Mouse (Mus musculus) NIH3T3 (cell line): Measurements from ENCODE around the gene Ripply1.
"Not testable (repeated sequence)": the region's sequence is repeated elsewhere in the genome, so short reads cannot be mapped to it uniquely, and the experiment has no call there.

ENCODE experiments used
- DNase-seq: peaks from one replicate; pipeline ENCODE4 v3.0.0-alpha.2; 2012; ENCODE audit warnings: low read depth

The Ripply1 gene

GRCm38 (mm10) chrX:139780988-139781387 lies 1.2 kb downstream of the Ripply1 start:
- no peak for DNase-seq

DNA sequence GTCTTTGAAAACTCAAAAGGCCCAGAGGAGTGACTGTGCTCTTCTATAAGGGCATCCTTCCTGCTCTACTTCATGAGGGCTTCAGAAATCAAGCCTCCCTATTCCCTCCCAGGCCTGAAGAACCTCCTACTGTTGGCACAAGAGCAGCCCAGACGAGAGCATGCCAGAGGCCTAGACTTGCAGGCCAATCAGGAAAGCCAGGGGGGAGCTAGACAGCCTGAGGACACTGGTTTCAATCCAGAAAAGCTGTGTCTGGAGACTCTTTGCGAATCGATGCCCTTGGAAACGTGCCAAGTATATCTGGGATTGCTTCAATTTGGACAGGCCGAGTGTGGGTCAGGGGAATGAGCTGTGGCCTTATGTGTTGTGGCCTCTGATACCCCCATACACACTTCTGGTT lies 2.8 kb downstream of the Ripply1 start:
- peak; percentile 11 for DNase-seq

GRCm38 (mm10) chrX:139778886-139779285 lies 3.3 kb downstream of the Ripply1 start:
- DNase-seq, result no peak

DNA sequence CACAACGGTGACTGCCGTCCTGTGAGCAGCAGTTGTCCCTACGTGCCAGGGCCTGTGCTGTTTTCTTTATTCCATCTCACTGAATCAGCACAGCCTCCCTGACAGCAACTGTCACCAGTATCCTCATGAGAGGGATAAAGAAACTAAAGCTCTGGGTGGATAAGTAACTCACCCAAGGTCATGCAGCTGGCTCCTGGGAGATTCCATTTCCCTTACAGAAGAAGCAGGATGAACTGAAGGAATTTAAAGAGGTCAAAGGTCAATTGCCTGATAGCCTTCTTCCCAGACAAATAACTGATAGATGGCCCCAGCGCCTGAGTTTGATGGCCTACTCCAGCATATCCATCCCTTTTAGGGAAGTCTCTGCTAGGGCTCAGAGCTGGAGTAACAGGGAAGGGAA lies 4.8 kb downstream of the Ripply1 start:
- DNase-seq, result no peak

GRCm38 (mm10) chrX:139775084-139775612 lies 7.0 kb downstream of the Ripply1 start:
- DNase-seq, result peak; percentile 72

DNA sequence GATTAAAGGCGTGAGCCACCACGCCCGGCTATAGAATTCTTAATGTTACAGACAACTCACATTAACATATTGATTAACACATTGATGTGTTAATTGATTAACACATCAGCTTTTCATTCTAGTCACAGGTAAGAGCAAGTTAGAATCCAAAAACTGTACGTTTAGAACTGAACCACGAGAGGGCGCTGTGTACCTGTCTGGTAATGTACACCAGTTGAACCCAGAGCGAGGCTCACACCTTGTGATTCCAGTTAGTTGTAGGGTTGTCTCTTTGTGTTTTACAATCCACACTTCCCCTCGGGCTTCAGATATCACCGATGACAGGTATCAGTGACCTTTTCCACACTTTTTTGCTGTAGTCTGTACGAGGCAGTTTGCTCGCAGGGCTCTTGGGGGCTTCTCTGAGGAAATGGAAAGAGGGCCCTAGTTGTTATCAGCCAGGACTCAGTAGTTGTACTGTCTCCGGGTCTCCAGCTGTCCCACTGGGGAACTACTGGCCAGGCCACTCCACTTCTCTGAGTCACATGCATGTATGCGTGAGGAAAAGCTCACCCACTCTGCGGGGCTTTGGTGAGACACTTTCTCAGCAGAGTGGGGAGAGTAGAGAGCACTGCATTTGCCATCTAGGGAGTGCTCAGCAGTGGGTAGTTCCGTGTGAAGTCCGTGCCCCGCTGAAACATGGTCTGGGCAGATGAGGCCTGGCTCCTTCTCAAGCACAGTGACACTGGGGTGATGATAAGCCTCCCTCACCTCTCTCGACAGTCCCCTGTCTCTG lies 7.7 kb downstream of the Ripply1 start:
- DNase-seq, result peak; percentile 78

DNA sequence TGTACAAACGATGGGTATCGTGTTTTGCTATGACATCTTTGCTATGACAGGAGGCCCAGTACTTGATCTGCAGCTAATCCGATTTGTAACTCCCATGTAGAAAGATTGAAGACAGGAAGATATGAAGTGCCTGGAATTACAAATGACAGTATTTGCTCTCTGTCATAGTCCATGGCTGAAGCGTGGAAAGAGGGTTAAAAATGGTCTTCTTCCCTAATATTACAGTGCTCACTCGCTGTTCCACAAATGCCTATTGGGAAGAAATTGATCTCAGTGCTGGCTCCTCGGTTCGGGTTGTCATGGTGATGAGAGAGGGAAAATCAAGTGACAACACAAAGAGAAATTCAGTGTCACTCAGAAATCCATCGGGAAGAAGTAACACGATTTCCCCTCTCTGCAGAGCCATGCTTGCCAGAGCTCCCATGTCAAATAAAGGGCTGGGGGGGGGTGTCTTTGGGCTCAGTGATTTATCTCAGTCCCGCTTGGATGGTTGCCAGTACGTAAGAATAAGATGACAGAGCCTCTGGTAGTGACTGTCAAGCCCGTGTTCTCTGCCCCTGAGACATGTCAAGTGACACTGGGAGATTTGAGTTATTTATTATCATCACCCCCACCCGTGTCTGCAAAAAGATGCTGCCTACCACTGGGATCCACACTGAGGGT lies 12.0 kb downstream of the Ripply1 start:
- DNase-seq, result no peak

DNA sequence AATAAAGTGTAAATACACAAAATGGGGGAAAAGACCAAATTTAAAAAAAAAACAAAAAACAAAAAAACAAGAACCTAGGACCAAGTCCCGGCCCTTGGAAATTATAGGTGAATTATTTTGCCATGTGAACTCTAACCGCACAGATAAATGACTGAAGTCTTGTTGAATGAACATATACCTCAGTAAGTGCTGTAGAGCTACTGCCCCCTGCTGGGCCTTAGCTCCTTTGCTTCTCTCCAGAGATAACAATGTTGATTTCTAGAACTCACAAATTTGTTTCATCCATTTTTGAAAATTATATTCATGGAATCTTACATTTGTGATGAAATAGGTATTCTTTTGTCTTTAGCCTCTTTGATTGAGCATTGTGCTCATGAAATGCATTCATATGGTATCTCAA lies 19.6 kb downstream of the Ripply1 start:
- peak; percentile 66 for DNase-seq

DNA sequence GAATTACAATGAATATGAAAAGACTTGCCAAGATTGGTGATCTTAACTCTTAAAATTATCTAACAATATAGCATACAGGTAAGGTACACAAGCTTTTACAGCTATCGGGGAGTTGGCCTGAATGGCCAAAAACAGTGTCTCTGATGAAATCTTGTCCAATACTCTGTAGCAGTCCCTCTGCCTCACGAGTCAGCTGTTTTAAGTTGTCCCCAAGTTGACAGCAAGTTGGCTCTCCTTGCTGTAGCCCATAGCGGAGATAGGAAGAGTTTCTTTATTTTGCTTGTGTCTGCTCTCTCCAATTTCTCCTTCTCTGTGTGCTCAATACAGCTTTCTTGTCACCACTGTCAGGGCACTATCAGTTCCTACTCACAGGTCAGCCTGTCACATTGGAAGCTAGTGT lies 23.5 kb downstream of the Ripply1 start:
- not testable (repeated sequence) for DNase-seq

- peak; percentile 59 for DNase-seq
These were observed 30.3 kb downstream of the Ripply1 start for GRCm38 (mm10) chrX:139751855-139752254.

- peak; percentile 2 for DNase-seq
These were observed 45.1 kb downstream of the Ripply1 start for GRCm38 (mm10) chrX:139737066-139737465.

DNA sequence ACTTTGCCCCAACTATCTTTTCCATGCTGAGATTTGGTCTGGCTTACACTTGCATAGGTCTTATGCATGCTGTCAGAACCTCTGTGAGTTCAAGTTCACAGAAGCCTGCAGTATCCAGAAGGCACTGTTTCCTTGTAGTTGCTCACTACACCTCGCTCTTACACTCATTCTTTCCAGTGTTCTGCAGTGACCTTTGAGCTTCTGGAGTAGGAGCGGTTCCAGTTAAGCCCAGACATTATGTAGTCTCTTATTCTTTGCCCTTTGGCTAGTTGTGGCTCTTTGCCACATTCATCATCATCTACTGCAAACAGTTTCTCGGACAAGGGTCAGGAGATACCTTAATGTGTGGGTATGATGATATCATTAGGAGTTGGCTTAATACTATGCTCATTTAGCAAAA lies 51.6 kb downstream of the Ripply1 start:
- DNase-seq, result no peak
